16 mouse cellular contexts compared by ENCODE assay signal in genomic region chr7:121971698-121972097, GRCm38 (mm10).
"Had no signal": no experiment of that assay in that cellular context is flagged by ENCODE, and none has a peak within 500 bp of the region (broad histone marks: within the 10 kb centered on the region; RNA-seq: fewer than 3 reads in every experiment).

No protein-coding gene starts in this region.

- H3K27me3 ChIP-seq: neural tube, embryonic 13.5 days; neural tube, embryonic 15.5 days; stomach, embryonic 15.5 days had no signal

- H3K4me2 ChIP-seq: neural tube, embryonic 13.5 days; neural tube, embryonic 15.5 days; stomach, embryonic 15.5 days had no signal

- H3K4me1 ChIP-seq: neural tube, embryonic 13.5 days; neural tube, embryonic 15.5 days; stomach, embryonic 15.5 days had no signal

- H3K4me3 ChIP-seq: neural tube, embryonic 13.5 days; neural tube, embryonic 15.5 days; stomach, embryonic 15.5 days had no signal

- DNase-seq: retina, postnatal 1 day; right cerebral cortex, adult 18-20 months; right cerebral cortex, postnatal 14 days; right cerebral cortex, postnatal 25 days; right cerebral cortex, postnatal 4 days; spleen, adult 18-20 months; thymus, adult 18-20 months; thymus, adult 2 months; thymus, postnatal 14 days; thymus, postnatal 25 days; thymus, postnatal 36 days; thymus, postnatal 4 days had no signal

- H3K9me3 ChIP-seq: neural tube, embryonic 13.5 days; neural tube, embryonic 15.5 days; stomach, embryonic 15.5 days had no signal

- H3K9ac ChIP-seq: neural tube, embryonic 13.5 days; neural tube, embryonic 15.5 days; stomach, embryonic 15.5 days had no signal

- H3K27ac ChIP-seq: neural tube, embryonic 13.5 days; neural tube, embryonic 15.5 days; stomach, embryonic 15.5 days; stomach, postnatal 0 days had no signal
